Mouse (Mus musculus) thymus, adult 2 months (tissue): ENCODE measurements at regions not wholly inside any gene's neighbourhood (a gene's known extent, or its start where the extent isn't known, plus 50 kb on each side); places are given as distances from the start of the nearest gene placed in this dataset.

Source experiments
- DNase-seq: peaks from one replicate; pipeline ENCODE4 v3.0.0; 2021
- H3K27ac ChIP-seq: fragments of 200-500 bp; 2 replicates; pipeline ENCODE4 v1.5.1; 2012; ENCODE audit warnings: low read length, control low read depth; ENCODE audit not compliant: control insufficient read depth, insufficient read depth
- H3K27me3 ChIP-seq: fragments of 200-500 bp; 2 replicates; pipeline ENCODE4 v1.6.1; 2012; ENCODE audit warnings: mild to moderate bottlenecking, low read length, moderate library complexity, mixed read lengths; ENCODE audit not compliant: control insufficient read depth, insufficient read depth
- H3K36me3 ChIP-seq: fragments of 200-500 bp; 2 replicates; pipeline ENCODE4 v1.6.1; 2012; ENCODE audit warnings: mild to moderate bottlenecking, low read length, moderate library complexity; ENCODE audit not compliant: control insufficient read depth, insufficient read depth
- H3K4me1 ChIP-seq: fragments of 200-500 bp; replicated peaks from 2 replicates; pipeline ENCODE4 v1.6.1; 2012; ENCODE audit warnings: low read length; ENCODE audit not compliant: control insufficient read depth, insufficient read depth
- H3K4me3 ChIP-seq: fragments of 200-500 bp; 2 replicates; pipeline ENCODE4 v1.5.1; 2012; ENCODE audit warnings: mild to moderate bottlenecking, low read length, control low read depth, moderate library complexity; ENCODE audit not compliant: control insufficient read depth, insufficient read depth
- CTCF ChIP-seq: fragments of 200-500 bp; IDR thresholded peaks from 2 replicates; pipeline ENCODE4 v1.5.1; 2012; ENCODE audit warnings: mild to moderate bottlenecking, control low read depth, low read length, moderate library complexity, borderline replicate concordance; ENCODE audit not compliant: control insufficient read depth, poor library complexity, insufficient read depth; ENCODE audit errors: extremely low read depth
- POLR2A ChIP-seq: fragments of 200-500 bp; IDR thresholded peaks from 2 replicates; pipeline ENCODE4 v1.6.1; 2012; ENCODE audit warnings: mild to moderate bottlenecking, low read length, control low read depth, moderate library complexity; ENCODE audit not compliant: control insufficient read depth, poor library complexity, insufficient read depth; ENCODE audit errors: extremely low read depth
- WGBS: fragments of 180-500 bp; shearing (Covaris S2); methylation state at CpG from one replicate; pipeline ENCODE4 v1.1.7; 2018; 5-methylcytosine and 5-hydroxymethylcytosine counted together

- DNase-seq: no peak
- WGBS: 93% methylated on average over 2 of the region's 2 CpGs
- TF ChIP-seq POLR2A (no peak), CTCF (no peak)
- H3K4me1 ChIP-seq: no peaks in the 10 kb centered on the region
- no peaks in the 10 kb centered on the region for H3K36me3 ChIP-seq
- no peak overlapping the region for H3K4me3 ChIP-seq
- no peak overlapping the region for H3K27ac ChIP-seq
- no peaks in the 10 kb centered on the region for H3K27me3 ChIP-seq
Observed at GRCm38 (mm10) chr14:87844120-87844519, 427.7 kb downstream of the Tdrd3 start.

- TF ChIP-seq POLR2A: no peak
- TF ChIP-seq CTCF: no peak
- Histone ChIP-seq H3K27ac (no peak overlapping the region), H3K4me3 (no peak overlapping the region), H3K36me3 (no peaks in the 10 kb centered on the region), H3K4me1 (no peaks in the 10 kb centered on the region), H3K27me3 (no peaks in the 10 kb centered on the region)
- no peak for DNase-seq
- 86% methylated on average over 3 of the region's 3 CpGs for WGBS
Observed at GRCm38 (mm10) chr14:87861486-87861885, 445.0 kb downstream of the Tdrd3 start.

GRCm38 (mm10) chr14:87864388-87865215 lies 448.2 kb downstream of the Tdrd3 start:
- Histone ChIP-seq H3K27ac (no peak overlapping the region), H3K36me3 (no peaks in the 10 kb centered on the region), H3K27me3 (no peaks in the 10 kb centered on the region), H3K4me1 (no peaks in the 10 kb centered on the region), H3K4me3 (no peak overlapping the region)
- WGBS: 86% methylated on average over 9 of the region's 9 CpGs
- TF ChIP-seq POLR2A (no peak), CTCF (no peak)
- DNase-seq: no peak

- Histone ChIP-seq H3K4me1 (no peaks in the 10 kb centered on the region), H3K27ac (no peak overlapping the region), H3K27me3 (no peaks in the 10 kb centered on the region), H3K36me3 (no peaks in the 10 kb centered on the region), H3K4me3 (no peak overlapping the region)
- TF ChIP-seq CTCF (no peak), POLR2A (no peak)
- no peak for DNase-seq
- WGBS: 82% methylated on average over 14 of the region's 14 CpGs
Observed at GRCm38 (mm10) chr14:87865216-87866202, 449.1 kb downstream of the Tdrd3 start.

- Histone ChIP-seq H3K36me3 (no peaks in the 10 kb centered on the region), H3K27ac (no peak overlapping the region), H3K27me3 (no peaks in the 10 kb centered on the region), H3K4me1 (no peaks in the 10 kb centered on the region), H3K4me3 (no peak overlapping the region)
- TF ChIP-seq CTCF (no peak), POLR2A (no peak)
- WGBS: 84% methylated on average over 3 of the region's 3 CpGs
- DNase-seq: no peak
Observed at GRCm38 (mm10) chr14:87901784-87902183, 485.3 kb downstream of the Tdrd3 start.

GRCm38 (mm10) chr14:87902416-87902815 lies 486.0 kb downstream of the Tdrd3 start:
- Histone ChIP-seq H3K27ac (no peak overlapping the region), H3K4me1 (no peaks in the 10 kb centered on the region), H3K4me3 (no peak overlapping the region), H3K36me3 (no peaks in the 10 kb centered on the region), H3K27me3 (no peaks in the 10 kb centered on the region)
- TF ChIP-seq CTCF (no peak), POLR2A (no peak)
- DNase-seq: no peak
- 84% methylated on average over 7 of the region's 7 CpGs for WGBS
